Mouse (Mus musculus): ENCODE data around the gene Olfr1040. TPM values are rescaled to one million over a fixed set of nuclear protein-coding genes. Genes with fewer than 3 reads are reported as not detected.
"Not testable (repeated sequence)": the region's sequence is repeated elsewhere in the genome, so short reads cannot be mapped to it uniquely, and the experiment has no call there.

Gene Olfr1040
- polyA plus RNA-seq (2012; rRNA removed) = not detected in 2 replicates

- no peaks in the 10 kb centered on the region for H3K4me1 ChIP-seq (ENCODE audit: control insufficient read depth, insufficient read depth, low read length)
Measured at GRCm38 (mm10) chr2:86146632-86147031, at the start of gene Olfr1040. Olfr1040 (minus strand) TSS chr2:86146732.

GRCm38 (mm10) chr2:86195863-86196262 lies 49.3 kb upstream of the Olfr1040 start:
- Histone ChIP-seq H3K27ac (ENCODE audit: insufficient read depth, low read length) (no peak overlapping the region), H3K4me3 (ENCODE audit: insufficient read depth, low read length) (no peak overlapping the region), H3K4me1 (ENCODE audit: control insufficient read depth, insufficient read depth, low read length) (no peaks in the 10 kb centered on the region)
- TF ChIP-seq POLR2A (IDR thresholded peaks at IDR 0.05; ENCODE audit: extremely low read depth, insufficient read depth, low read length) (no peak), CTCF (IDR thresholded peaks at IDR 0.05; ENCODE audit: extremely low read depth, insufficient read depth, low read length) (no peak)

More at GRCm38 (mm10) chr2:86146632-86147031, at the start of gene Olfr1040:
- no peak for TF ChIP-seq POLR2A (IDR thresholded peaks at IDR 0.05; ENCODE audit: extremely low read depth, insufficient read depth, low read length)
- H3K27ac ChIP-seq (ENCODE audit: insufficient read depth, low read length) = no peak within 1 kb of the TSS
- no peak within 1 kb of the TSS for H3K4me3 ChIP-seq (ENCODE audit: insufficient read depth, low read length)

- TF ChIP-seq POLR2A (IDR thresholded peaks at IDR 0.05; ENCODE audit: extremely low read depth, insufficient read depth, low read length) (no peak), CTCF (IDR thresholded peaks at IDR 0.05; ENCODE audit: extremely low read depth, insufficient read depth, low read length) (no peak)
- Histone ChIP-seq H3K4me1 (ENCODE audit: control insufficient read depth, insufficient read depth, low read length) (no peaks in the 10 kb centered on the region), H3K27ac (ENCODE audit: insufficient read depth, low read length) (no peak within 1 kb of the TSS), H3K4me3 (ENCODE audit: insufficient read depth, low read length) (no peak within 1 kb of the TSS)
Measured at GRCm38 (mm10) chr2:86185583-86185982, 39.1 kb upstream of the Olfr1040 start, which contains the start of gene Olfr52. Olfr52 (minus strand) TSS chr2:86185683.

- Histone ChIP-seq H3K27ac (ENCODE audit: insufficient read depth, low read length) (no peak overlapping the region), H3K4me3 (ENCODE audit: insufficient read depth, low read length) (no peak overlapping the region), H3K4me1 (ENCODE audit: control insufficient read depth, insufficient read depth, low read length) (no peaks in the 10 kb centered on the region)
- TF ChIP-seq POLR2A (IDR thresholded peaks at IDR 0.05; ENCODE audit: extremely low read depth, insufficient read depth, low read length) (no peak), CTCF (IDR thresholded peaks at IDR 0.05; ENCODE audit: extremely low read depth, insufficient read depth, low read length) (no peak)
Measured at GRCm38 (mm10) chr2:86179950-86180349, 33.4 kb upstream of the Olfr1040 start.

- TF ChIP-seq POLR2A (IDR thresholded peaks at IDR 0.05; ENCODE audit: extremely low read depth, insufficient read depth, low read length) = no peak
- TF ChIP-seq CTCF (IDR thresholded peaks at IDR 0.05; ENCODE audit: extremely low read depth, insufficient read depth, low read length) = no peak
- Histone ChIP-seq H3K27ac (ENCODE audit: insufficient read depth, low read length) (no peak within 1 kb of the TSS), H3K4me1 (ENCODE audit: control insufficient read depth, insufficient read depth, low read length) (no peaks in the 10 kb centered on the region), H3K4me3 (ENCODE audit: insufficient read depth, low read length) (no peak within 1 kb of the TSS)
Measured at GRCm38 (mm10) chr2:86177720-86178119, 31.2 kb upstream of the Olfr1040 start, which contains the start of gene Olfr1044. Olfr1044 (minus strand) TSS chr2:86177820.

- H3K4me1 ChIP-seq (ENCODE audit: control insufficient read depth, insufficient read depth, low read length); H3K27ac ChIP-seq (ENCODE audit: insufficient read depth, low read length); H3K4me3 ChIP-seq (ENCODE audit: insufficient read depth, low read length): not testable (repeated sequence)
Measured at GRCm38 (mm10) chr2:86175422-86175821, 28.9 kb upstream of the Olfr1040 start.

- Histone ChIP-seq H3K4me3 (ENCODE audit: insufficient read depth, low read length) (no peak within 1 kb of the TSS), H3K27ac (ENCODE audit: insufficient read depth, low read length) (no peak within 1 kb of the TSS), H3K4me1 (ENCODE audit: control insufficient read depth, insufficient read depth, low read length) (no peaks in the 10 kb centered on the region)
- TF ChIP-seq POLR2A (IDR thresholded peaks at IDR 0.05; ENCODE audit: extremely low read depth, insufficient read depth, low read length) (no peak), CTCF (IDR thresholded peaks at IDR 0.05; ENCODE audit: extremely low read depth, insufficient read depth, low read length) (no peak)
Measured at GRCm38 (mm10) chr2:86167422-86167821, 20.9 kb upstream of the Olfr1040 start, which contains the start of gene Olfr1043. Olfr1043 (minus strand) TSS chr2:86167522.

- Histone ChIP-seq H3K4me1 (ENCODE audit: control insufficient read depth, insufficient read depth, low read length) (no peaks in the 10 kb centered on the region), H3K27ac (ENCODE audit: insufficient read depth, low read length) (no peak within 1 kb of the TSS), H3K4me3 (ENCODE audit: insufficient read depth, low read length) (no peak within 1 kb of the TSS)
- TF ChIP-seq CTCF (IDR thresholded peaks at IDR 0.05; ENCODE audit: extremely low read depth, insufficient read depth, low read length) = no peak
- no peak for TF ChIP-seq POLR2A (IDR thresholded peaks at IDR 0.05; ENCODE audit: extremely low read depth, insufficient read depth, low read length)
Measured at GRCm38 (mm10) chr2:86161738-86162137, 15.2 kb upstream of the Olfr1040 start, which contains the start of gene Olfr1042. Olfr1042 (minus strand) TSS chr2:86161838.

- Histone ChIP-seq H3K4me1 (ENCODE audit: control insufficient read depth, insufficient read depth, low read length) (no peaks in the 10 kb centered on the region), H3K4me3 (ENCODE audit: insufficient read depth, low read length) (no peak within 1 kb of the TSS), H3K27ac (ENCODE audit: insufficient read depth, low read length) (no peak within 1 kb of the TSS)
- no peak for TF ChIP-seq CTCF (IDR thresholded peaks at IDR 0.05; ENCODE audit: extremely low read depth, insufficient read depth, low read length)
- TF ChIP-seq POLR2A (IDR thresholded peaks at IDR 0.05; ENCODE audit: extremely low read depth, insufficient read depth, low read length) = no peak
Measured at GRCm38 (mm10) chr2:86135828-86136227, 10.7 kb downstream of the Olfr1040 start, which contains the start of gene Olfr1039. Olfr1039 (minus strand) TSS chr2:86135928.

Other genes starting within 250 kb of the Olfr1040 start
- not detected in 2 replicates for gene Olfr1024, start 241.7 kb downstream of the Olfr1040 start, polyA plus RNA-seq (2012; rRNA removed)
- gene Olfr1025-ps1, start 231.5 kb downstream of the Olfr1040 start, polyA plus RNA-seq (2012; rRNA removed) = not detected in 2 replicates
- not detected in 2 replicates for gene Olfr1026, start 225.2 kb downstream of the Olfr1040 start, polyA plus RNA-seq (2012; rRNA removed)
- not detected in 2 replicates for gene Olfr1028, start 196.3 kb downstream of the Olfr1040 start, polyA plus RNA-seq (2012; rRNA removed)
- 0.06 TPM in 1 of 2 replicates, not detected in the other for gene Olfr1029, start 172.8 kb downstream of the Olfr1040 start, polyA plus RNA-seq (2012; rRNA removed)
- gene Olfr1030, start 167.5 kb downstream of the Olfr1040 start, polyA plus RNA-seq (2012; rRNA removed) = not detected in 2 replicates
- not detected in 2 replicates for gene Olfr1031, start 156.4 kb downstream of the Olfr1040 start, polyA plus RNA-seq (2012; rRNA removed)
- gene Olfr1032, start 141.2 kb downstream of the Olfr1040 start, polyA plus RNA-seq (2012; rRNA removed) = not detected in 2 replicates
- 0.13 and 0.17 TPM in 2 replicates for gene Olfr1033, start 126.1 kb downstream of the Olfr1040 start, polyA plus RNA-seq (2012; rRNA removed)
- gene Olfr1034, start 100.9 kb downstream of the Olfr1040 start, polyA plus RNA-seq (2012; rRNA removed) = 0.02 TPM in 1 of 2 replicates, not detected in the other
- not detected in 2 replicates for gene Olfr1036, start 72.7 kb downstream of the Olfr1040 start, polyA plus RNA-seq (2012; rRNA removed)
- not detected in 2 replicates for gene Olfr1037, start 59.3 kb downstream of the Olfr1040 start, polyA plus RNA-seq (2012; rRNA removed)
- not detected in 2 replicates for gene Olfr1039, start 10.8 kb downstream of the Olfr1040 start, polyA plus RNA-seq (2012; rRNA removed)
- not detected in 2 replicates for gene Olfr1042, start 15.1 kb upstream of the Olfr1040 start, polyA plus RNA-seq (2012; rRNA removed)
- not detected in 2 replicates for gene Olfr1043, start 20.8 kb upstream of the Olfr1040 start, polyA plus RNA-seq (2012; rRNA removed)
- not detected in 2 replicates for gene Olfr1044, start 31.1 kb upstream of the Olfr1040 start, polyA plus RNA-seq (2012; rRNA removed)
- not detected in 2 replicates for gene Olfr52, start 39.0 kb upstream of the Olfr1040 start, polyA plus RNA-seq (2012; rRNA removed)
- gene Olfr1045, start 56.3 kb upstream of the Olfr1040 start, polyA plus RNA-seq (2012; rRNA removed) = not detected in 2 replicates
- not detected in 2 replicates for gene Olfr1046, start 72.6 kb upstream of the Olfr1040 start, polyA plus RNA-seq (2012; rRNA removed)
- not detected in 2 replicates for gene Olfr1047, start 84.7 kb upstream of the Olfr1040 start, polyA plus RNA-seq (2012; rRNA removed)
- gene Olfr1048, start 93.6 kb upstream of the Olfr1040 start, polyA plus RNA-seq (2012; rRNA removed) = not detected in 2 replicates
- not detected in 2 replicates for gene Olfr1049, start 111.6 kb upstream of the Olfr1040 start, polyA plus RNA-seq (2012; rRNA removed)
- not detected in 2 replicates for gene Olfr1051, start 132.4 kb upstream of the Olfr1040 start, polyA plus RNA-seq (2012; rRNA removed)
- not detected in 2 replicates for gene Olfr1052, start 145.7 kb upstream of the Olfr1040 start, polyA plus RNA-seq (2012; rRNA removed)
- gene Olfr1053, start 168.6 kb upstream of the Olfr1040 start, polyA plus RNA-seq (2012; rRNA removed) = not detected in 2 replicates
- not detected in 2 replicates for gene Olfr1054, start 188.7 kb upstream of the Olfr1040 start, polyA plus RNA-seq (2012; rRNA removed)
- gene Olfr1055, start 203.6 kb upstream of the Olfr1040 start, polyA plus RNA-seq (2012; rRNA removed) = not detected in 2 replicates
- not detected in 2 replicates for gene Olfr1056, start 215.7 kb upstream of the Olfr1040 start, polyA plus RNA-seq (2012; rRNA removed)
- gene Olfr1057, start 231.7 kb upstream of the Olfr1040 start, polyA plus RNA-seq (2012; rRNA removed) = not detected in 2 replicates
- not detected in 2 replicates for gene Olfr1058, start 241.8 kb upstream of the Olfr1040 start, polyA plus RNA-seq (2012; rRNA removed)

Data from cortical plate, adult 2 months (tissue).